9 mouse cellular contexts compared by ENCODE assay signal in the genomic region with DNA sequence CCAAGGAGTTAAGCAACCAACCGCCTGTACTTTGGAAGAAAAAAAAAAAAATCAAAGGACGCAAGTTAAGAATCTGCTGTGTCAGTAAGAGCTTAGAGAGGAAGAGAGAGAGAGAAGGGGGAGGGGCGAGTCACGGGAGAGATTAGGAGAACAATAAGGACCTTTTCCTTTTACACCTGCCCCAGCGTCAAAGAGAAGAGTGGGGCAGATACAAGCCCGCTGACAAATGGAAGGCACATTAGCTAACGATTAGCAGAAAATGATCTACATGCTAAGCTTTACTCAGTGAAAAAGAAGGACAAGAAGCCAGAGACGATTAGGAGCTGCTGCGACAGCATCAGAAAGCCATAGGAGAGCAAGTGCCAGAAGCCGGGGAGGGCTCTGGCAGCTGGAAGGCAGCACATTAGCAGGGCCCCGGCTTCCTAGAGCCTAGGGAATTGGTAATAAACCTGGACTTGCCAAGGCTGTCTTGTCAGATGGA.
DNase-seq lines count a peak whose midpoint lies in the region; ATAC-seq and TF ChIP-seq lines count a peak whose summit lies in the region.
"Had no signal": no experiment of that assay in that cellular context is flagged by ENCODE, and none has a peak within 500 bp of the region (broad histone marks: within the 10 kb centered on the region; RNA-seq: fewer than 3 reads in every experiment).

No protein-coding gene starts in this region.

- no peak for ATAC-seq in limb, embryonic 14.5 days (ENCODE audit: low FRiP score, low read depth)
- ATAC-seq in stomach, embryonic 15.5 days (ENCODE audit: insufficient read depth, low FRiP score, low read depth) = no peak; the same call in 1 of the 2 replicates

- no peaks in the 10 kb centered on the region for H3K36me3 ChIP-seq in heart, embryonic 10.5 days
- no peaks in the 10 kb centered on the region for H3K36me3 ChIP-seq in hindbrain, embryonic 10.5 days
- no peaks in the 10 kb centered on the region for H3K36me3 ChIP-seq in limb, embryonic 14.5 days (ENCODE audit: control insufficient read depth, insufficient read depth, low read length)
- no peaks in the 10 kb centered on the region for H3K36me3 ChIP-seq in stomach, embryonic 15.5 days
- H3K36me3 ChIP-seq: G1E had no signal

- H3K4me2 ChIP-seq in limb, embryonic 14.5 days (replicated peaks; ENCODE audit: low read depth, low read length, severe bottlenecking) = peak overlapping the region; percentile 9; the same call in 1 of the 2 replicates
- peak overlapping the region; percentile 34 for H3K4me2 ChIP-seq in stomach, embryonic 15.5 days

- no peak overlapping the region for H3K27ac ChIP-seq in heart, embryonic 10.5 days
- peak overlapping the region; percentile 76 for H3K27ac ChIP-seq in hindbrain, embryonic 10.5 days
- no peak overlapping the region for H3K27ac ChIP-seq in limb, embryonic 14.5 days (replicated peaks; ENCODE audit: low read depth, low read length)
- no peak overlapping the region for H3K27ac ChIP-seq in stomach, embryonic 15.5 days

- H3K4me1 ChIP-seq in heart, embryonic 10.5 days = peaks cover 4% of the 10 kb centered on the region; the same call in 1 of the 2 replicates
- H3K4me1 ChIP-seq in hindbrain, embryonic 10.5 days (replicated peaks) = peaks cover 29% of the 10 kb centered on the region
- H3K4me1 ChIP-seq in limb, embryonic 14.5 days (ENCODE audit: control insufficient read depth, insufficient read depth, low read length) = no peaks in the 10 kb centered on the region
- no peaks in the 10 kb centered on the region for H3K4me1 ChIP-seq in stomach, embryonic 15.5 days

- no peaks in the 10 kb centered on the region for H3K9me3 ChIP-seq in heart, embryonic 10.5 days
- H3K9me3 ChIP-seq in hindbrain, embryonic 10.5 days = no peaks in the 10 kb centered on the region
- no peaks in the 10 kb centered on the region for H3K9me3 ChIP-seq in limb, embryonic 14.5 days (ENCODE audit: control insufficient read depth, low read length)
- no peaks in the 10 kb centered on the region for H3K9me3 ChIP-seq in stomach, embryonic 15.5 days

- DNase-seq in heart, embryonic 10.5 days (ENCODE audit: low spot score) = no peak
- no peak for DNase-seq in heart, postnatal 4 days
- peak; percentile 56 for DNase-seq in embryo, embryonic 10 days (ENCODE audit: low spot score)
- DNase-seq in hindbrain, embryonic 10.5 days (ENCODE audit: low spot score) = peak; percentile 36
- no peak for DNase-seq in limb, embryonic 14.5 days (ENCODE audit: low spot score)
- no peak for DNase-seq in ovary, postnatal 10 days (ENCODE audit: low spot score)
- no peak for DNase-seq in right cerebral cortex, postnatal 14 days

- no peak for TF ChIP-seq POLR2A in limb, embryonic 14.5 days (IDR thresholded peaks at IDR 0.05; ENCODE audit: borderline replicate concordance, extremely low read depth, insufficient read depth, insufficient read length)

- peak overlapping the region; percentile 44 for H3K4me3 ChIP-seq in heart, embryonic 10.5 days
- peak overlapping the region; percentile 41 for H3K4me3 ChIP-seq in hindbrain, embryonic 10.5 days
- H3K4me3 ChIP-seq in limb, embryonic 14.5 days (replicated peaks; ENCODE audit: low read length) = no peak overlapping the region
- H3K4me3 ChIP-seq in stomach, embryonic 15.5 days (replicated peaks) = no peak overlapping the region

- H3K9ac ChIP-seq in limb, embryonic 14.5 days (ENCODE audit: low read depth, low read length, severe bottlenecking) = no peak overlapping the region
- H3K9ac ChIP-seq in stomach, embryonic 15.5 days = no peak overlapping the region

- WGBS in heart, embryonic 10.5 days = 4% methylated on average over 11 of the region's 11 CpGs
- 3% methylated on average over 11 of the region's 11 CpGs for WGBS in hindbrain, embryonic 10.5 days
- under 1% methylated on average over 11 of the region's 11 CpGs for WGBS in limb, embryonic 14.5 days
- 5% methylated on average over 11 of the region's 11 CpGs for WGBS in stomach, embryonic 15.5 days

- H3K27me3 ChIP-seq in heart, embryonic 10.5 days (ENCODE audit: insufficient read depth, poor library complexity, severe bottlenecking) = no peaks in the 10 kb centered on the region
- no peaks in the 10 kb centered on the region for H3K27me3 ChIP-seq in hindbrain, embryonic 10.5 days (ENCODE audit: insufficient read depth, poor library complexity, severe bottlenecking)
- no peaks in the 10 kb centered on the region for H3K27me3 ChIP-seq in limb, embryonic 14.5 days (ENCODE audit: control insufficient read depth, insufficient read depth, low read length)
- H3K27me3 ChIP-seq in stomach, embryonic 15.5 days (replicated peaks) = no peaks in the 10 kb centered on the region

Comparison
In these comparisons a context has a peak if more than half of its experiments do, and no peak if none do; other contexts are left out.
1. DNase-seq: peak in embryo, embryonic 10 days (single experiment) and hindbrain, embryonic 10.5 days (single experiment); none in heart, embryonic 10.5 days (single experiment), heart, postnatal 4 days (single experiment), limb, embryonic 14.5 days (single experiment), ovary, postnatal 10 days (single experiment) and right cerebral cortex, postnatal 14 days (single experiment).
2. H3K4me3 ChIP-seq: peak in heart, embryonic 10.5 days (single experiment) and hindbrain, embryonic 10.5 days (single experiment); none in limb, embryonic 14.5 days (single experiment) and stomach, embryonic 15.5 days (single experiment).